Mouse (Mus musculus): ENCODE results near the gene Lrrc28.

DNA sequence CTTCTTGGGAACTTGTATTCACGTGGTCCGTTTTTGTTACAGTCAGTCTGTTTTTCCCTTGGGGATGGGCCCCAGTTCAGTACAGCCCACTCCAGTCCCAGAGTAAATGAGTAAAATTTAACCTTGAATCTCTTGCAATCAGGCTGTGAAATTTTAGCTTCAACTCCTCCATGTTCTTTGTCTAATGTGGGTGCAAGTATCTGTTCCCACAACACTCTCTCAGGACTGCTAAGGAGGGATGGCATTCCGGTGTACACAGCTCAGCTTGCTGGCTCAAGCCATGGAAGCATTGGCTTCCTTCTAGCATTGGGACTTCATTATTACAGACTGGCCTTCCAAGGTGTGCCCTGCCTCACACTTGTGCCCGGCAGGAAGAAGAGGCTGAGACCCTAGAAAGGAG is 142.4 kb downstream of the Lrrc28 start:
- TF ChIP-seq CTCF (IDR thresholded peaks at IDR 0.05) = no peak
- TF ChIP-seq POLR2A (IDR thresholded peaks at IDR 0.05; ENCODE audit: insufficient read depth, low read depth, low read length) = no peak
- TF ChIP-seq EP300 (IDR thresholded peaks at IDR 0.05; ENCODE audit: insufficient read depth, low read depth, low read length) = no peak
